Mouse (Mus musculus) urinary bladder, adult 2 months (tissue): ENCODE measurements around the gene Rgl1. TPM values are rescaled to one million over a fixed set of nuclear protein-coding genes. Genes with fewer than 3 reads are reported as not detected.

Experiments used
- DNase-seq: peaks from one replicate; pipeline ENCODE4 v3.0.0; 2022; ENCODE audit warnings: low spot score
- polyA plus RNA-seq: library from polyadenylated mRNA; depleted of rRNA; stranded (reverse); fragments of >200 nt; gene quantifications from 2 replicates; pipeline ENCODE4 v1.2.3, GENCODE M21; 2012

Rgl1 gene
- polyA plus RNA-seq, 1 experiment = 31.0 TPM

GRCm38 (mm10) chr1:152717329-152717728 is 48.8 kb downstream of the Rgl1 start:
- no peak for DNase-seq

DNA sequence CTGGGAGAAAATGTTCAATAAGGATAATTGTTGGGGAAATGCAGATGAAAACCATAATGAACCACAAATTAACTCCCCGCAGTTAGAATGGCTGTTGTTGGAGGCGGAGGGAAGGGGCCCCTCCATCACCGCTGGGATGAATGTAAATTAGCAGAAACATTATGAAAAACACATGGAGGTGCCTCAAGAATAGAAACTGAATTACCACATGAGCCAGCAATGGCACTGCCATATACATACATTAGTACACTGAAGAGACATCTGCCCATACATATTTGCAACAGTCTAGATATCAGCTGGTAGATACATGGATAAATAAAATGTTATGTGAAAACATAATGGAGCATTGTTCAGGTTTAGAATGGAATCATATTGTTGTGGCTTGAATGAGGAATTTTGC is 51.7 kb downstream of the Rgl1 start:
- DNase-seq = no peak

GRCm38 (mm10) chr1:152713924-152714323 is 52.2 kb downstream of the Rgl1 start:
- no peak for DNase-seq

DNA sequence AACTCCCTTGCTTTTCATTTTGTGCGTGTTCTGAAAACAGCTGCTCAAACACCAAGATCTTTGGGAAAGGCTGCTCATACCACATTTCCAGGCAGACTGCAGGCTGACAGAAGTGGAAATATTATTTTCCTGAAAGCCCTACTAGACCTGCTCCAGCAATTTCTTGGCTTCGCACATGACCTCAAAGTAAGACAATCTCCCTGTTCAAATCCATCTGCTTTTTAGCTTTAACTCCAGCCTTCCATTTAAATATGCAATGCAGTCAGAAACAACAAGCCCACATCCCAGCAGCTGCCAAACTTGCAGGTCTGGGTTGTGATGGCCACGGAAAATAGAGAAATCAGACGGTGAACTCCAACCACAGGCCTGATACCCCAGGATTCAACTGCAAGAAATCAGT is 55.1 kb downstream of the Rgl1 start:
- DNase-seq = no peak

DNA sequence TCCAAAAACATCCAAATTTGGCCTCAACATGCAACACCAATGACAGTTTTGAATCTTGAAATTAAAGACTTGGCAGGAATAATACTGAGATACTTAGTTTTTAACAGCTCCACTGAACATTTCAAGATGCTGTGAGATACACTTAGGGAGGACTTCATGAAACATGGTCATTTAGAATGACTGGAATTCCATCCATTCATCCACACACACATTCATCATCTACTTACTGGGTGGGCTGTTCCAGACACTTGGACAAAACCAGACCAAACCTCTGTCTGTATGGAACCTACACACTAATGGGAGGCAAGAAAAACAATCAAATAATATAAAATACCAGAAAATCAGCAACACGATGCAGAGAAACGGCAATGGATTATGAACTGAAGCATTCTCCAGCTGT is 58.6 kb downstream of the Rgl1 start:
- DNase-seq = no peak

GRCm38 (mm10) chr1:152703941-152704340 is 62.2 kb downstream of the Rgl1 start:
- DNase-seq = no peak

DNA sequence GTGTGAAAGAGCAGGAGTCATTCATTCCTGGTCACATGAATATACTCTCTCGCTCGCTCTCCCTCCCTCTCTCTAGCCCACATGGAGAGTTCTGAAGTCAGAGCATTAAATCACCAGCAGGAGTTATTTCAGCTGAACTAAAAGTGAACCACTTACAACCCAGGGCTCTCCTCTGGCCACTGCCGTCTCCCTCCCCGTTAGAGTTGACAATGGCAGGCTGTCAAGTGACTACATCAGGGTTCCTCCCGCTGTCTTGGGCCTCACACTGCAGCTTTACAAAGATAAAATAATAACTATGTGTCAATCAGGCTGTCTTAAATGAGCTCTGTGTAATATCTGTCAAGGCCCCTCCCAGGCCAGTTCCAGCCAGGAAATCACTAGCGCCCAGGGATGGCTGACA is 63.2 kb downstream of the Rgl1 start:
- DNase-seq = no peak

DNA sequence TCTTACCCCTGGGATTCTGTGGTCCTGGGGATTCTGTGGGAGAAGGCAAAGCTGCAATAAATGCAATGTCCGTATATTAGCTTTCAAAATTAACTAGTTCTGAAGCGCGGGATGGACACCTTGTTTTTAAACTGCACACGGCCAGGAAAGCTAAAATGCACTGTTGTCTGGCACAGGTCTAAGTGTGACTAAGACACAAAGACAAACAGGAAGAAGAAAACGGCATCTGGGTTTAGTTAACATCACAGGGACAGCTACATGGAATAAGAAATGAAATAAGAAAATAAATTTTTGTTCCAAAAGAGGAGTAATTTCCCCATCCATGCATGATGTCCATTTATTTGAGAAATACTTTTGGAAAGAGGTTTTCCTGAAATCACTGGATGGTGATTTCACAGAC is 65.1 kb downstream of the Rgl1 start:
- no peak for DNase-seq

- no peak for DNase-seq
Observed at GRCm38 (mm10) chr1:152697341-152697740, 68.8 kb downstream of the Rgl1 start.

DNA sequence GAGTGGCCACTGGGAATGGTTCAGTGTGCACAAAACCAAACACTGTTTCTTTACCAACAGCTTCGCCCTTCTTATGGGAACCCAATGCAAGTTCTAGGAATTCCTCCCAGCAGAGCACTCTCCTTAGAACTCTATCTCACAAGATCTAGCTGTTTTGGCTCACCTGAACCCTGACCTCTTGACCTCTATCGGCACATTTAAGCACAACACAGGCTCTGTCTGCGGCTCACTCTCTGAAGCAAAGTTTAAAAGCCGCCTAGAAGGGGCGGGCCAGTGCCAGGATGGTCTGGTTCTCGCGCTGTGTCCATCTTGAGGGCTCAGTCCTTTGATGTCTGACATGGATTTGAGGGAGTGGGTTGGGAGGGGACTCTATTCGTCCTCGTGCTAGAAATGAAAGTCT is 70.7 kb downstream of the Rgl1 start:
- no peak for DNase-seq

DNA sequence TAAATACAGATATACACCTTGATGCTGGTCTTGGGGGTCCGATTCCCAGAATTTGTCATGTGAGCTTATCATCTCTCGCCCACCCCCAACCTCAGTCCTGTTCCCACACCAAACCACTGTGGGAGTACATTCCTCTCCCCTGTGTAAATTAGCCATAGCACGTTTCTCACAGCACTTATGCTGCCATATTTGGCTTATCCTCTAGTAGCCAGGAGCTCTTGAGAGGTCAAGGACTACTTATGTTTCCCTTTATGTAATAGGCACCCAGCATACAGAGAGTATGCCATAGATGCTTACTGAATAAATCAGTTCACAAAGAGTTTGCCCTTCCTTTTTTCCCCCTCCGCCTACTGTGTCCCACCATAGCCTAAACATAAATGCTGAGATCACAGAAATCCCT is 76.2 kb downstream of the Rgl1 start:
- DNase-seq = no peak

DNA sequence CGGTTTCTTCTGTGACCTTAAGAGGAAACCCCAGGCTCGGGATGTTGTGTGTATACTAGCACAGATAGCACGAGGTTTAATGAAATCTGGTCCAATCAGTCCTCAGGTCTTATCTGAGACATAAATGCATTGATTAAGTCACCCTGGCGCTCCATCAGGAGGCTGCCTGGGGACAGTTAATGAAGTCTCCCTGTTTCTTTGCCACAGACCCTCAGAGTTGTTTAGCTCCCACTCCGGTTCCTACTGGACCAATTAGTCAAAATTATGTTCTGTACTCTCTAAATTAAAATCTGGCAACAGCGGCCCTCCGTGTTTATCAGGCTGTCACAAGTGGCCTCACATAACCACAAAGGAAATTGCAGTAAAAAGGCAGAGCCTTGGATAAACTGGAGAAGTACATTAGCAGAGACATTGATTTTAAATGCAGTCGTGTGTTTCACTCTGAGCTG is 78.4 kb downstream of the Rgl1 start:
- DNase-seq = no peak

DNA sequence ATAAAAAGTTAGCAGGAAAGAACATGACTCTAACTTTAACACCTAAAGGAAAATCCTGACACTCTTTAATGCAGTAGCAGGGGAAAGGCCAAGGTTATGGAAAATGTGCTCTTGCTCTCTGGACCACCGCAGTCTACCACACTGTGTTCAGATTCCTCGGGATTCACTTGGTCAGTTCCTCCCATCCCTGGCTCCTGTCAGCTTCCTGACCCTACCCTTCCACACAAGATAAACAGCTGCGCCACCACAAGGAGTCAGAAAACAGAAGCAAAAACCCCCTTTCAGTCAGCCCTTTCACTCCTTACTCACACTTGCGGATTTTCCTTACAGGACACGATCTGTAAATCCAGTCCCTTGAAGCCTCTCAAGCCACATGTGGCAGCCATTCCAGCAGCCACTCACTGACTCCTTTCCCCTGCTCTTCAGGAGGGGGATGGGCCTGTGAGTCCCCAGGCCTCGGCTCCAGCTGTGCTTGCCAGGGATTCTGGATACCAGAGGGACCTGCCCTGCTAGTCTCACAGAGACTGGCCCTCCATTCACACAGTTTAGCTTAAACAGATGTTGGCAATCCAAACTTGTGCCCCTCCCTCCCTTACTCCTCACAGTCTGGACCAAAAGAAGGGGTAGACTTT is 78.9 kb downstream of the Rgl1 start:
- no peak for DNase-seq

- no peak for DNase-seq
Observed at GRCm38 (mm10) chr1:152685531-152685930, 80.6 kb downstream of the Rgl1 start.

DNA sequence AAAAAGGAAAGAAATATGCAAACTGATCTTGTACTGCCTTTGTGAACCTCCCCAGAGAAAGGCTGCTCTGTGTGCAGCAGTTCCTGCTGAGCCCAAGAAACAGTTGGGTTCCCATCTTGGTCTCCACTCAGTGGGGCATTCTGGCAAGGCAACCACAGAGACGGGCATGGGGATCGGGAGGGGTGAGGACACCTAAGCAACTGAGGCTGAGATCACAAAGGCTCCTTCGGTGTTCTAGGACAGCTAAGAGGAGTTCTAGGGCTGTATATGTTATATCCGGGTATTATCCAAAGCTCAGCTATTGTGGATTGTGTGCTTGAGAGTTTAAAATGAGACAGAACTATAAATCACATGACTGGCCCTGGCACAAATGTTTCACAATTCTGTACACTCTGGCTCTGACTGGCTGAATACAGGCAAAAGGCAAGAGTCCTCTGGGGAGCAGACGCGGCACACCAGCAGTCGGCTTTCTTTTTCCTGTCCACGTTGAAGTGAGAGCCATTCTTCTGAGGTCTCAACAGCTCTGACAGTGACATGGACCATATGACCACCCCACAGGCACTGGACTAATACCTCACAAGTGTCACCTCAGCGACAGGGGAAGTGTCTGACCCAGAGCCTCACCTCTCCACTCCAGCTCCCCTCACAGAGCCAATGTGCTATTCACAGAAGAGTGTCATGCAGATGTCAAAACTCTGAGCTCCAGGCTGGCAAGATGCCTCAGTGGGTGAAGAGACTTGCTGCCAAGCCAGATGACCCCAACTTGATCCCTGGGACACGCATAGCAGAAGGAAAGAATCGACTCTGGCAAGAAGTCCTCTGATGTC is 83.6 kb downstream of the Rgl1 start:
- DNase-seq = no peak

- DNase-seq = no peak
Observed at GRCm38 (mm10) chr1:152681676-152682367, 84.3 kb downstream of the Rgl1 start.

- no peak for DNase-seq
Observed at GRCm38 (mm10) chr1:152681116-152681515, 85.0 kb downstream of the Rgl1 start.

- no peak for DNase-seq
Observed at GRCm38 (mm10) chr1:152678451-152678850, 87.7 kb downstream of the Rgl1 start.

DNA sequence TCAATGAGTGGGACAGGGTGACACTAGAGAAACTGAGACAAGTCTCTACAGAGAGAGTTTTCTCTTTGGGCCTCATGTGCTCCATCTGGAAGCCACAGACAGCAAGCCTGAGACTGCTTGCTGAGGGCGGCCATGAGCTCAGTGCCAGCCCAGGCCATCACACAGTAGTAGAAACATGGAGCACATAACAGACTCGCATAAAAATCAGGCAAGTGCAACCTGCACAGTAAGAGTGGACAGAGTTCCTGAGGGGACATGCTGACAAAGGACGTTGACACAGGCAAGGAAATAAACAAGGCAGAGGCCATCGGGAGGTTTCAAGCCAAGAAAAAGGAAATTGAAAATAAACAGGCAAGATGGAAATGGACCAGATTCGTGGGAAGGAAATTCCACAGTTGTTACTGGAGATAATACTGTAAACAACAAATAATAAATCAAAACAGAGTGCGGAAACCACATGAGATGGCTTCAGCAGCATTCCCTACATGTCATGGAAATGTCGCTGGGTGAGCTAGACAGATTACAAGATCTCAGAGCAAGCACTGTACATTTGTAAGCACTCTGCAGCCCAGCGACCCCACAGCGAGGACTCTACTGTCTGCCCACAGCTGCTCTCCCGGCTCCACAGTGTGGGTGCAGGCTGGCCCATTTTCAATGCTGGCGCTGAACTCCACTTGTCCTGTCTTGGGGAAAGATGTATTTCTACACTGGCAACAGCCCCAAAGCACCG is 88.5 kb downstream of the Rgl1 start:
- no peak for DNase-seq

GRCm38 (mm10) chr1:152669446-152670180 is 96.5 kb downstream of the Rgl1 start:
- no peak for DNase-seq

GRCm38 (mm10) chr1:152660436-152660835 is 105.7 kb downstream of the Rgl1 start:
- no peak for DNase-seq
